Mouse (Mus musculus): ENCODE data around the gene Rab26. TPM values are rescaled to one million over a fixed set of nuclear protein-coding genes. Genes with fewer than 3 reads are reported as not detected.

Gene Rab26
- polyA plus RNA-seq, 1 experiment from 2014 or later, result 1.9 TPM

DNA sequence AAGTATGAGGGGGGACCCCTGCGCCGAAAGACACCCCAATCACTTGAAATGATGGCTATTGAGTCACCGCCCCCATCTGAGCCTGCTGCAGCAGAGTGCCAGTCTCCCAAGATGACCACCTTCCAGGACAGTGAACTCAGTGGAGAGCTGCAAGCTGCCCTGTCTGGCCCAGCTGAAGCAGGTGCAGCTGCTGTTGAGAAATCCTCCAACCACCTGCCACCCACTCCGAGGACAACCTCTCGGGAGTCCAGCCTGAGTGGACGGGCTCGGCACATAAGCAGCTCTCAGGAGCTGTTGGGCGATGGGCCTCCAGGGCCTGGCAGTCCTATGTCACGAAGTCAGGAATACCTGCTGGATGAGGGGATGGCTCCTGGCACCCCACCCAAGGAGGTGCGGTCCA, 29.9 kb downstream of the Rab26 start:
- peaks cover 8% of the 10 kb centered on the region for H3K4me1 ChIP-seq
- no peak overlapping the region for H3K27ac ChIP-seq (replicated peaks)
- WGBS, result 96% methylated on average over 10 of the region's 10 CpGs
- no peak overlapping the region for H3K9ac ChIP-seq (replicated peaks)
- no peak for ATAC-seq (ENCODE audit: low FRiP score, low read depth)
- H3K27me3 ChIP-seq, result peaks cover 5% of the 10 kb centered on the region; the same call in 1 of the 2 replicates
- no peak overlapping the region for H3K4me3 ChIP-seq
- no peaks in the 10 kb centered on the region for H3K9me3 ChIP-seq
- peaks cover 94% of the 10 kb centered on the region for H3K36me3 ChIP-seq
- no peak overlapping the region for H3K4me2 ChIP-seq (replicated peaks)

- H3K36me3 ChIP-seq, result peaks cover 95% of the 10 kb centered on the region
- no peaks in the 10 kb centered on the region for H3K9me3 ChIP-seq
- no peak overlapping the region for H3K4me3 ChIP-seq
- H3K9ac ChIP-seq (replicated peaks), result no peak overlapping the region
- H3K27ac ChIP-seq (replicated peaks), result no peak overlapping the region
- peaks cover 2% of the 10 kb centered on the region; the same call in 1 of the 2 replicates for H3K27me3 ChIP-seq
- no peak overlapping the region for H3K4me2 ChIP-seq (replicated peaks)
- no peak for ATAC-seq (ENCODE audit: low FRiP score, low read depth)
- peaks cover 8% of the 10 kb centered on the region for H3K4me1 ChIP-seq
- 25% methylated on average over 11 of the region's 11 CpGs for WGBS
Observed at GRCm38 (mm10) chr17:24502208-24502607, 31.8 kb downstream of the Rab26 start.

GRCm38 (mm10) chr17:24496026-24496425, 38.0 kb downstream of the Rab26 start:
- Histone ChIP-seq H3K27me3 (0 out of 2 replicates have a peak, but pooled peaks cover under 1% of the 10 kb centered on the region), H3K9me3 (no peaks in the 10 kb centered on the region), H3K36me3 (peaks cover 48% of the 10 kb centered on the region), H3K27ac (replicated peaks) (no peak overlapping the region), H3K4me2 (replicated peaks) (no peak overlapping the region), H3K4me1 (no peaks in the 10 kb centered on the region), H3K4me3 (no peak overlapping the region), H3K9ac (replicated peaks) (no peak overlapping the region)
- 76% methylated on average over 1 of the region's 1 CpGs for WGBS
- no peak for ATAC-seq (ENCODE audit: low FRiP score, low read depth)

DNA sequence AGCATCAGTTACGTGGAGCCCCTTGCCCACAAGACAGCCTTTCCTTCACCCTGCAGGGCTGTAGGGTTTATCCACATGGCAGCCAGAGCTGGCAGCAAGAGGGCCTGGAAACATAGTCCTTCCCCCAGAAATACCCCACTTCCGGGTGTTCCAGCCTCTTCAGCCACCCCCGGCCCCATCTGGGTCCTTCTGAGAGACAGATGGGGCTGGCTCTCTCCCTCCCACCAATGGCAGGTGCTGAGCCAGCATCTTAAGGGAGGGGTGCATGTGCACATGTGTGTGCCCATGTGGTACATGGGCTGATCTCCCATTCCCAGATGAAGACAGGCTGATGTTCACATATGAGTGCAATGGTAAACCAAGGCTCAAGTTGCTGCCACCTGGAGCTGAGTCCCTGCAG, 38.6 kb downstream of the Rab26 start:
- H3K4me3 ChIP-seq, result no peak overlapping the region
- H3K36me3 ChIP-seq, result peaks cover 43% of the 10 kb centered on the region
- H3K4me2 ChIP-seq (replicated peaks), result no peak overlapping the region
- 0 out of 2 replicates have a peak, but pooled peaks cover 2% of the 10 kb centered on the region for H3K27me3 ChIP-seq
- no peak overlapping the region for H3K27ac ChIP-seq (replicated peaks)
- no peak for ATAC-seq (ENCODE audit: low FRiP score, low read depth)
- H3K9ac ChIP-seq (replicated peaks), result no peak overlapping the region
- peaks cover 4% of the 10 kb centered on the region for H3K4me1 ChIP-seq
- no peaks in the 10 kb centered on the region for H3K9me3 ChIP-seq
- 86% methylated on average over 3 of the region's 3 CpGs for WGBS

- H3K4me3 ChIP-seq, result no peak overlapping the region
- peaks cover 38% of the 10 kb centered on the region for H3K36me3 ChIP-seq
- H3K4me2 ChIP-seq (replicated peaks), result no peak overlapping the region
- no peak for ATAC-seq (ENCODE audit: low FRiP score, low read depth)
- H3K27ac ChIP-seq (replicated peaks), result no peak overlapping the region
- no peaks in the 10 kb centered on the region for H3K9me3 ChIP-seq
- 0 out of 2 replicates have a peak, but pooled peaks cover 5% of the 10 kb centered on the region for H3K27me3 ChIP-seq
- 46% methylated on average over 2 of the region's 2 CpGs for WGBS
- peaks cover 11% of the 10 kb centered on the region for H3K4me1 ChIP-seq
- no peak overlapping the region; the same call in 1 of the 2 replicates for H3K9ac ChIP-seq (replicated peaks)
Observed at GRCm38 (mm10) chr17:24494627-24495335, 39.2 kb downstream of the Rab26 start.

DNA sequence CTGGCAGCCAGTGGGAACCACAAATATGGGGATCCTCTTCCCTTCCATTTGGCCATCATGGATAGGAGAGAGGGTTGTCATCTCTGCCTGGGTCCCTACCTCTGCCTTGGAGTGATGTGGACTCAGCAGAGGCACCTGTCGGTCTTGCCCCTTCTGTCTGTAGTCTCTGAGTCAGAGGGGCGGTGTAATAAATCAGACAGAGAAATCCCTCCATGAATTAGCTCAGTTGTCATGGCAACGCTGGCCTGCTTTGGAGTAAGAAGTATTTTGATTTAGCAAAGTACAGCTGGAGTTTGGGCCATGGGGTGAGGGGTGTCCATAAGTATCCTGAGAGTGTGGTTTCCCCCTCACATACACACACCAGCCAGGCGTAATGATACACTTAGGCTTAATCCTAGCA, 43.6 kb downstream of the Rab26 start:
- H3K36me3 ChIP-seq, result no peaks in the 10 kb centered on the region
- H3K27ac ChIP-seq (replicated peaks), result 0 out of 2 replicates have a peak overlapping the region, but pooled peaks have one; percentile 90
- peaks cover 32% of the 10 kb centered on the region for H3K4me1 ChIP-seq
- 0 out of 2 replicates have a peak overlapping the region, but pooled peaks have one; percentile 87 for H3K9ac ChIP-seq (replicated peaks)
- no peak for ATAC-seq (ENCODE audit: low FRiP score, low read depth)
- H3K4me2 ChIP-seq (replicated peaks), result peak overlapping the region; percentile 83
- H3K9me3 ChIP-seq, result no peaks in the 10 kb centered on the region
- 0 out of 2 replicates have a peak, but pooled peaks cover 8% of the 10 kb centered on the region for H3K27me3 ChIP-seq
- 69% methylated on average over 4 of the region's 4 CpGs for WGBS
- 0 out of 2 replicates have a peak overlapping the region, but pooled peaks have one; percentile 70 for H3K4me3 ChIP-seq

DNA sequence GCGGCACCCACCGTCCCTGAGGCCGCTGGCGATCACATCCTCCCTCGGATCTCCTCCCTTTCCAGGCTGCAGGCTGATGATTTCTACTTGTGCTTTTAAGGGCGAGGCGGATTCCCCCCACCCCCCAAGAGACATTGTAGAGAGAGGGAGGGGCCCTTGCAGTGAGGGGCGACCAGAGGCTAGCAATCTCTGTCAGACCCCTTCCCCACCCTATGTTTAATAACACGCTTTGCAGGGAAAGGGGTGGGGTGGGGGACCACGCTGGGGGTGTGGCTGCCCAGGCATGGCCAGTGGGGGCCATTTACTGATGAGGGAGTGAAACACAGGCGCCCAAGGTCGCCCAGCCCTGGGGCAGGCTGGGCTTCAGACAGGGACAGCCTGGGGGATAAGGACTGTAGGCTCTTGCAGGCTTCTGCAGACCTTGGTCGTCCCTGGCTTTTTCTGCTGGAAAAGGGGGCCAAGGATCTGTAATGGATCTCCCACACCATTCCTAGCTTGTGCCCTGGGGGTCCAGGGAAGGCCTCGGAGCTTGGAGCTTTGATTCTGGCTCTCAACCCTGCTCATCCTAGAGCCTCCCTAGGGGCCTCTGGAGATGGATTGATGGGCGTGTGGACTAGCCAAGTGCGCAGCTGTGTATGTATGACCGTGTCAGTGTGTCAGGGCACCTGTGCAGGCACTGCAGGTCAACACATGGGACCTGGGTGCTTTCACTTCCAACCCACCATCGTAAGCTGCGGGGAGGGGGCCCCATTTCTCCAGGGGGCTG, 44.6 kb downstream of the Rab26 start:
- no peaks in the 10 kb centered on the region for H3K9me3 ChIP-seq
- WGBS, result 13% methylated on average over 19 of the region's 19 CpGs
- peak overlapping the region; percentile 90 for H3K27ac ChIP-seq (replicated peaks)
- H3K9ac ChIP-seq (replicated peaks), result peak overlapping the region; percentile 87
- no peaks in the 10 kb centered on the region for H3K36me3 ChIP-seq
- 0 out of 2 replicates have a peak, but pooled peaks cover 8% of the 10 kb centered on the region for H3K27me3 ChIP-seq
- H3K4me2 ChIP-seq (replicated peaks), result peak overlapping the region; percentile 83
- peak overlapping the region; percentile 70 for H3K4me3 ChIP-seq
- ATAC-seq (ENCODE audit: low FRiP score, low read depth), result peak; percentile 59
- peaks cover 34% of the 10 kb centered on the region for H3K4me1 ChIP-seq

- Histone ChIP-seq H3K27ac (replicated peaks) (peak overlapping the region; percentile 90), H3K27me3 (0 out of 2 replicates have a peak, but pooled peaks cover 8% of the 10 kb centered on the region), H3K36me3 (no peaks in the 10 kb centered on the region), H3K9me3 (no peaks in the 10 kb centered on the region), H3K4me1 (peaks cover 34% of the 10 kb centered on the region), H3K4me3 (peak overlapping the region; percentile 70), H3K4me2 (replicated peaks) (peak overlapping the region; percentile 83), H3K9ac (replicated peaks) (peak overlapping the region; percentile 87)
- ATAC-seq (ENCODE audit: low FRiP score, low read depth), result peak; percentile 75
- under 1% methylated on average over 58 of the region's 81 CpGs for WGBS
Observed at GRCm38 (mm10) chr17:24488662-24489264, 45.2 kb downstream of the Rab26 start.

DNA sequence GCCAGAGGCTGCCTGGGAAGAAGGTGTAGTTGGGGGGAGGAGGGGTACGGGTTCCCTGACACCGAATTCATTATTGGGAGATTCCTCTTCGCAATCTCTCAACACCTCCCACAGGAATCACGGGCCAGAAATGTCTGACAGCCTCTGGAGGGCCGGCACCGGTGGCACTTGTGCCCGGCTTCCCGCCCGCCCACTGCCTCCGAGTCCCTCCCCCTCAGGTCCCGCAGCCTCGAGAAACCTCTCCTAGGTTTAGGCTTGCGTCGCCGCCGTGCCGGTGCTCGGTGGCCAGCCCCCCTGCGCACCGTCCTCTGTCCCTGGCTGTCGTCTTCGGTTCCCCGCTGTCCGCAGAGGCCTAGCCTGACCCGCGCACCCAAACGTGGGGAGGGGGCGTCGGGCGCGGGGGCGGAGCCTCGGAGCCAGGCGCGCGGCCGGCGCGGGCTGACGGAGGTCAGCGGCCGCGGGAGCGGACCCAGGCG, 45.8 kb downstream of the Rab26 start, which contains the start of gene Caskin1:
Gene Caskin1, plus strand, starts transcription at position 416 of the 476 bp plus-strand sequence.
- Histone ChIP-seq H3K27ac (replicated peaks) (peak within 1 kb of the TSS; percentile 90), H3K4me2 (replicated peaks) (peak within 1 kb of the TSS; percentile 83), H3K36me3 (no peaks in the 10 kb centered on the region), H3K9ac (replicated peaks) (peak within 1 kb of the TSS; percentile 87), H3K4me3 (peak within 1 kb of the TSS; percentile 70), H3K27me3 (0 out of 2 replicates have a peak, but pooled peaks cover 8% of the 10 kb centered on the region), H3K4me1 (peaks cover 34% of the 10 kb centered on the region), H3K9me3 (no peaks in the 10 kb centered on the region)
- ATAC-seq (ENCODE audit: low FRiP score, low read depth), result peak; percentile 67
- under 1% methylated on average over 44 of the region's 45 CpGs for whole genome bisulfite sequencing

- ATAC-seq (ENCODE audit: low FRiP score, low read depth), result no peak
- no peak overlapping the region for H3K4me3 ChIP-seq
- peak overlapping the region; percentile 41 for H3K9ac ChIP-seq (replicated peaks)
- H3K27me3 ChIP-seq, result 0 out of 2 replicates have a peak, but pooled peaks cover 6% of the 10 kb centered on the region
- no peaks in the 10 kb centered on the region for H3K9me3 ChIP-seq
- no peak overlapping the region; the same call in 1 of the 2 replicates for H3K4me2 ChIP-seq (replicated peaks)
- WGBS, result 47% methylated on average over 11 of the region's 11 CpGs
- H3K4me1 ChIP-seq, result peaks cover 29% of the 10 kb centered on the region
- peak overlapping the region; percentile 65 for H3K27ac ChIP-seq (replicated peaks)
- no peaks in the 10 kb centered on the region for H3K36me3 ChIP-seq
Observed at GRCm38 (mm10) chr17:24485090-24485860, 48.7 kb downstream of the Rab26 start.

- WGBS, result 84% methylated on average over 3 of the region's 3 CpGs
- H3K4me1 ChIP-seq, result peaks cover 23% of the 10 kb centered on the region
Observed at GRCm38 (mm10) chr17:24483495-24483894, 50.5 kb downstream of the Rab26 start.

More at GRCm38 (mm10) chr17:24483495-24483894, 50.5 kb downstream of the Rab26 start:
- no peaks in the 10 kb centered on the region for H3K9me3 ChIP-seq
- no peak for ATAC-seq (ENCODE audit: low FRiP score, low read depth)
- no peaks in the 10 kb centered on the region for H3K27me3 ChIP-seq
- H3K4me2 ChIP-seq (replicated peaks), result no peak overlapping the region
- H3K27ac ChIP-seq (replicated peaks), result no peak overlapping the region
- H3K36me3 ChIP-seq, result no peaks in the 10 kb centered on the region
- no peak overlapping the region for H3K4me3 ChIP-seq
- no peak overlapping the region for H3K9ac ChIP-seq (replicated peaks)
